Comparison of ENCODE assay signal across 9 mouse cellular contexts in the genomic region with DNA sequence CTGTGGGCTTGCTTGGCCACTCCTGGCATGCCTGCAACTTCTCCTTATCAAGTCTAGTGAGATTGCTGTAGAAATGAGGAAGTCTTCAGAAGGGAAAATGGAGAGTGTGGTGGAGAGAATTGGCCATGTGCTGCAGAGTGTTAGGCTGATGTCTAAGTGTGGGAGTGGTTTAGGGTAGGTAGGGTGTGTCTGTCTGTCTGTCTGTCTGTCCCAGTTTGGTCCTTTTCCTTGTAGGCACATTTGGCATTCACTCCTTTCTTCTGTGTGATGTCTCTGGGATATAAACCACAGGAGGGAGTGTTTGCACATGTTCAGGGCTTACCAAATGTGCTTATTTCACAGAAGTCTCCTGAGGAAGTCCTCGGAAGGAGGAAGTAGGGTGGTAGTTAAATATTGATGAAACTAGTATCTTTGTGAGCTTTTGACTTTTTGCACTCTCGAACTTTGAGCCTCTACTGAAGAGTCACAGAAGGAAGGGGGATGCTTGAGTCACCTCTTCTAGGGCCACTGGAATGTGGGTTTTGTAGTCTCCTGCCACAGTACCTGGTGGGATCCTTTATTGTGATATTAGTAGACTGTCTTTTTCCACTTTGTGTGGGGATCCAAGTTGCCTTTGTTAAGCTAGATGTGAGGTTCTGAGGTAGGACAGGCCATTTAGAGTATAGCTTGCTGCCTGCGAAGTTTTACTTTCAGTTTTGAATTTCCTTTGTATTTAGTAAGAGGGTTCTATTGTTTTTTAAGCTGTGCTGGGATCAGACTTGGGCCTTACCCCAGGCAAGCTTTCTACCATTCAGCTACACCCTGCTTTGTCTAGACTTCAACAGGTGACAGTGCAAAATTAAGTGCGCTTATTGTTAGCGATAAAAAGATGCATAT. TPM values are rescaled to one million over a fixed set of nuclear protein-coding genes. Genes with fewer than 3 reads are reported as not detected.
A peak's percentile ranks its signal among the peaks of the same experiment; 100 is the strongest.
DNase-seq lines count a peak whose midpoint lies in the region; ATAC-seq lines count a peak whose summit lies in the region.
"Had no signal": no experiment of that assay in that cellular context is flagged by ENCODE, and none has a peak within 500 bp of the region (broad histone marks: within the 10 kb centered on the region; RNA-seq: fewer than 3 reads in every experiment).

No protein-coding gene starts in this region.

- peak overlapping the region; percentile 75 for H3K4me2 ChIP-seq in embryonic facial prominence, embryonic 12.5 days (replicated peaks)
- peak overlapping the region; percentile 68 for H3K4me2 ChIP-seq in lung, embryonic 16.5 days (ENCODE audit: low read depth, low read length)
- H3K4me2 ChIP-seq in stomach, embryonic 16.5 days (ENCODE audit: low read depth, low read length), result peak overlapping the region; percentile 83

- no peaks in the 10 kb centered on the region for H3K27me3 ChIP-seq in embryonic facial prominence, embryonic 12.5 days
- no peaks in the 10 kb centered on the region for H3K27me3 ChIP-seq in lung, embryonic 16.5 days (ENCODE audit: control insufficient read depth, insufficient read depth, low read depth, low read length)
- H3K27me3 ChIP-seq in stomach, embryonic 16.5 days (ENCODE audit: control insufficient read depth, insufficient read depth, low read length), result no peaks in the 10 kb centered on the region
- H3K27me3 ChIP-seq: Patski had no signal

- peak overlapping the region; percentile 82 for H3K4me3 ChIP-seq in embryonic facial prominence, embryonic 12.5 days
- H3K4me3 ChIP-seq in lung, embryonic 16.5 days (ENCODE audit: low read length), result peak overlapping the region; percentile 88
- peak overlapping the region; percentile 91 for H3K4me3 ChIP-seq in stomach, embryonic 16.5 days (replicated peaks; ENCODE audit: low read length)

- peaks cover 53% of the 10 kb centered on the region for H3K4me1 ChIP-seq in embryonic facial prominence, embryonic 12.5 days
- H3K4me1 ChIP-seq in lung, embryonic 16.5 days (replicated peaks; ENCODE audit: control insufficient read depth, insufficient read depth, low read length), result peaks cover 52% of the 10 kb centered on the region
- peaks cover 51% of the 10 kb centered on the region for H3K4me1 ChIP-seq in stomach, embryonic 16.5 days (ENCODE audit: control insufficient read depth, insufficient read depth, low read length)

- no peaks in the 10 kb centered on the region for H3K9me3 ChIP-seq in embryonic facial prominence, embryonic 12.5 days
- no peaks in the 10 kb centered on the region for H3K9me3 ChIP-seq in lung, embryonic 16.5 days (ENCODE audit: control insufficient read depth, low read length)
- no peaks in the 10 kb centered on the region for H3K9me3 ChIP-seq in stomach, embryonic 16.5 days (replicated peaks; ENCODE audit: control insufficient read depth, low read length)

- no peak for ATAC-seq in embryonic facial prominence, embryonic 12.5 days (ENCODE audit: insufficient number of reproducible peaks, insufficient read depth, low FRiP score, low TSS enrichment)
- no peak for ATAC-seq in lung, embryonic 16.5 days (ENCODE audit: low read depth)
- ATAC-seq in stomach, embryonic 16.5 days (ENCODE audit: insufficient read depth, low FRiP score), result peak; percentile 1; the same call in 1 of the 2 replicates
- ATAC-seq: Patski had no signal

- intact Hi-C loops in heart, postnatal 14 days (cut with DNase I), result loop anchor here (5.0 kb wide), 1 partner anchor 131 kb away; the partner anchor contains the start of genes Rab13 and Rps27

- H3K36me3 ChIP-seq in embryonic facial prominence, embryonic 12.5 days, result 0 out of 2 replicates have a peak, but pooled peaks cover 5% of the 10 kb centered on the region
- no peaks in the 10 kb centered on the region; the same call in 1 of the 2 replicates for H3K36me3 ChIP-seq in lung, embryonic 16.5 days (ENCODE audit: control insufficient read depth, insufficient read depth, low read length)
- no peaks in the 10 kb centered on the region for H3K36me3 ChIP-seq in stomach, embryonic 16.5 days (ENCODE audit: control insufficient read depth, insufficient read depth, low read length)

- no peak overlapping the region for H3K27ac ChIP-seq in embryonic facial prominence, embryonic 12.5 days
- peak overlapping the region; percentile 99 for H3K27ac ChIP-seq in lung, embryonic 16.5 days (ENCODE audit: low read length)
- peak overlapping the region; percentile 91 for H3K27ac ChIP-seq in stomach, embryonic 16.5 days (ENCODE audit: low read length)

- H3K9ac ChIP-seq in embryonic facial prominence, embryonic 12.5 days, result no peak overlapping the region
- peak overlapping the region; percentile 55 for H3K9ac ChIP-seq in lung, embryonic 16.5 days (ENCODE audit: low read length)
- peak overlapping the region; percentile 49 for H3K9ac ChIP-seq in stomach, embryonic 16.5 days (ENCODE audit: low read length)

- 73% methylated on average over 5 of the region's 5 CpGs for WGBS in embryonic facial prominence, embryonic 12.5 days
- 54% methylated on average over 5 of the region's 5 CpGs for WGBS in lung, embryonic 16.5 days
- 46% methylated on average over 5 of the region's 5 CpGs for WGBS in stomach, embryonic 16.5 days

- peak; percentile 92 for DNase-seq in heart, adult 11 months
- DNase-seq in heart, postnatal 14 days, result no peak
- peak; percentile 78 for DNase-seq in induced T-regulatory cell, adult 2 months (ENCODE audit: low read depth)
- no peak for DNase-seq in left cerebral cortex, adult 11 months (ENCODE audit: low spot score)
- no peak for DNase-seq in gastrocnemius, postnatal 25 days

RNA-seq across cellular contexts. Expression of gene Tpm3, which starts 9.2 kb away (rescaled TPM):
- 10 to 100 TPM; 71.0 to 71.4 TPM for total RNA-seq in heart, postnatal 14 days (2021)
- 517 TPM in 2 replicates for polyA plus RNA-seq in embryonic facial prominence, embryonic 12.5 days (2016; fragmentation: Nextera tagmentation; extraction: Ambion mirVana)
- polyA plus RNA-seq in lung, embryonic 16.5 days (2015; fragmentation: Nextera tagmentation; extraction: Ambion mirVana), result 656 and 695 TPM in 2 replicates
- 525 and 570 TPM in 2 replicates for polyA plus RNA-seq in stomach, embryonic 16.5 days (2015; fragmentation: Nextera tagmentation; extraction: Ambion mirVana)
- total RNA-seq in gastrocnemius, postnatal 25 days (2021), result 100 to 1,000 TPM; 133 to 716 TPM

RNA-seq across cellular contexts. Expression of gene Nup210l, which starts 22.3 kb away (rescaled TPM):
- total RNA-seq in heart, postnatal 14 days (2021), result under 1 TPM; 0.12 to 0.14 TPM
- 0.35 and 0.43 TPM in 2 replicates for polyA plus RNA-seq in embryonic facial prominence, embryonic 12.5 days (2016; fragmentation: Nextera tagmentation; extraction: Ambion mirVana)
- polyA plus RNA-seq in lung, embryonic 16.5 days (2015; fragmentation: Nextera tagmentation; extraction: Ambion mirVana), result 0.41 and 0.44 TPM in 2 replicates
- polyA plus RNA-seq in stomach, embryonic 16.5 days (2015; fragmentation: Nextera tagmentation; extraction: Ambion mirVana), result 0.28 and 0.34 TPM in 2 replicates
- under 1 TPM; 0.05 to 0.08 TPM for total RNA-seq in gastrocnemius, postnatal 25 days (2021)

RNA-seq across cellular contexts. Expression of gene Ubap2l, which starts 29.2 kb away (rescaled TPM):
- total RNA-seq in heart, postnatal 14 days (2021), result 100 to 1,000 TPM; 119 to 130 TPM
- polyA plus RNA-seq in embryonic facial prominence, embryonic 12.5 days (2016; fragmentation: Nextera tagmentation; extraction: Ambion mirVana), result 203 and 230 TPM in 2 replicates
- polyA plus RNA-seq in lung, embryonic 16.5 days (2015; fragmentation: Nextera tagmentation; extraction: Ambion mirVana), result 166 and 167 TPM in 2 replicates
- polyA plus RNA-seq in stomach, embryonic 16.5 days (2015; fragmentation: Nextera tagmentation; extraction: Ambion mirVana), result 141 and 142 TPM in 2 replicates
- 10 to 100 TPM; 79.1 to 79.3 TPM for total RNA-seq in gastrocnemius, postnatal 25 days (2021)

RNA-seq across cellular contexts. Expression of gene 4933434E20Rik, which starts 30.2 kb away (rescaled TPM):
- 10 to 100 TPM; 60.6 to 67.1 TPM for total RNA-seq in heart, postnatal 14 days (2021)
- polyA plus RNA-seq in embryonic facial prominence, embryonic 12.5 days (2016; fragmentation: Nextera tagmentation; extraction: Ambion mirVana), result 147 and 149 TPM in 2 replicates
- 148 and 168 TPM in 2 replicates for polyA plus RNA-seq in lung, embryonic 16.5 days (2015; fragmentation: Nextera tagmentation; extraction: Ambion mirVana)
- 157 and 158 TPM in 2 replicates for polyA plus RNA-seq in stomach, embryonic 16.5 days (2015; fragmentation: Nextera tagmentation; extraction: Ambion mirVana)
- 10 to 100 TPM; 84.1 to 84.9 TPM for total RNA-seq in gastrocnemius, postnatal 25 days (2021)

Comparison
In these comparisons a context has a peak if more than half of its experiments do, and no peak if none do; other contexts are left out.
1. DNase-seq: peak in heart, adult 11 months (single experiment) and induced T-regulatory cell, adult 2 months (single experiment); none in heart, postnatal 14 days (0 of 2), left cerebral cortex, adult 11 months (single experiment) and gastrocnemius, postnatal 25 days (single experiment).
2. Peak in every context shown above with its lines, with median percentiles within 50 percentile points of each other: H3K4me2 ChIP-seq and H3K4me3 ChIP-seq.